Mouse (Mus musculus) MEL-GATA-1-ER (cell line): ENCODE results near the gene Nrn1l.

Source experiments
- DNase-seq: peaks from one replicate; pipeline ENCODE4 v3.0.0-alpha.2; 2012; ENCODE audit warnings: low read depth; ENCODE audit errors: extremely low read depth

The Nrn1l gene

DNA sequence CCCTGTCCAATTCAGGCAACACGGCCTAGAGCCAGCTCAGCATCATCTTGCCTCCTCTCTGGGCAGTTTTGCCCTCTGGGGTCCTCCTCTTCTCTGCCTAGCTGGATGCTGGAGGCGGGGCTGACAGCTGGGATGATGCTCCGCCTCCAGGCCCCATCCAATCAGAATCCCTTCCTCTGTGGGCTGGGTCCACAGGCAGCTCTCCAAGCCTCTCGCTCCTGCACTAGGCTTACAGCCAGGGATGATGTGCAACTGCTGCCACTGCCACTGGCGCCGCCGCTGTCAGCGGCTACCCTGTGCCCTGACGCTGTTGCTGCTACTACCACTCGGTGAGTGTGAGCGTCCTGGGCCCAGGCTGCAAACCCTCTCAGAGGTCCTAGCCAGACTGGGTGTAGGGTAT, at the start of gene Nrn1l:
Gene Nrn1l (plus strand): TSS at position 229 of the 400 bp plus-strand sequence.
- DNase-seq: no peak

DNA sequence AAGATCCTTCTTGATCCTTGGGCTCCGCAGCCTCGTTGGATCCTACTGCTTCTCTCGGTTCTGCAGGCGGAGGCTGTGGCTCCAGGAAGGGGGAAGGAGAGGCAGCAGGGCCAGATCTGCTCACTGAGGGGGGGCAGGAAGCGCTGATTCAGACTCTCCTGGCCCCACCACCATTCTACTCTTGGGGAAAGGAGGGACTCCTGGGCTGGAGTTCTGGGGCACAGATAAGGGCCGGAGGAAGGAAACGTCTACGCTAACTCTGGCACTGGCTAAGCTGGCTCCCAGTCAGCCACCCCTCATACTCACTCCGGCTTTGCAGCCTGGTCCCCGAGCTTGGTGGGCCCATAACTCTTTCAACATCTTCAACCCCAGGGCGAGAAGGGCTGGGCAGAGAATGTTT, 46.7 kb upstream of the Nrn1l start:
- DNase-seq: no peak

DNA sequence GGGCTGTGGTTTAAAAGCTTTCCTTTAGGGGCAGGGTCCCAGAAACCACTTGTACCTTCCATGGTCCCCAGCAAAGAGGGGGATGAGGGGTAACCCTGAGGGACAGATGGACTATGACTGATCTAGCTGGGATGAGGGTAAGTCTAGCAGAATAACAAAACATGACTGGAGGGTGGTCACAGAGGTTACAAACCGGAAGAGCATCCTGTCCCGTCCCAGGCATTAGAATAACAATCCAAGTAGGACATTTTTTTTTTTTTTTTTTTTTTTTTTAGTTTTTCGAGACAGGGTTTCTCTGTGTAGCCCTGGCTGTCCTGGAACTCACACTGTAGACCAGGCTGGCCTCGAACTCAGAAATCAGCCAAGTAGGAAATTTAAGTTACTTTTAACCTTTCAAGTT, 43.4 kb upstream of the Nrn1l start:
- no peak for DNase-seq

DNA sequence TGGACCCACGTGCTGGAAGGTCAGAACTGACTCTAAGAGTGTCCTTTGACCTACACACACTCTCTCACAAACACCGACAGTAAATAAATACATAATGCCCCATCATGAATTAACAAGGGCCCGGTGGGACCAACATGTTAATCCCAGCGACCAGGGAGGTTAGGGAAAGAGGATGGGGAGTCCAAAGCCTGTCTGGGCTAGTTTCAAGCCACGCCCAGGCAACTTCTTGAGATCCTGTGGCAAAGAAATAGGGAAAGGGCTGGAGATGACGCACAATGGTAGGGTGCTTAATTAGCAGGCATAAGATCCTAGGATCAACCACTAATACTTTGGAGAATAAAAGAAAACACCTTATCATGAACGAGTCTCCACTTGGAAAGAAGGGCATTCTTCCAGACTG, 42.8 kb upstream of the Nrn1l start:
- DNase-seq: no peak

DNA sequence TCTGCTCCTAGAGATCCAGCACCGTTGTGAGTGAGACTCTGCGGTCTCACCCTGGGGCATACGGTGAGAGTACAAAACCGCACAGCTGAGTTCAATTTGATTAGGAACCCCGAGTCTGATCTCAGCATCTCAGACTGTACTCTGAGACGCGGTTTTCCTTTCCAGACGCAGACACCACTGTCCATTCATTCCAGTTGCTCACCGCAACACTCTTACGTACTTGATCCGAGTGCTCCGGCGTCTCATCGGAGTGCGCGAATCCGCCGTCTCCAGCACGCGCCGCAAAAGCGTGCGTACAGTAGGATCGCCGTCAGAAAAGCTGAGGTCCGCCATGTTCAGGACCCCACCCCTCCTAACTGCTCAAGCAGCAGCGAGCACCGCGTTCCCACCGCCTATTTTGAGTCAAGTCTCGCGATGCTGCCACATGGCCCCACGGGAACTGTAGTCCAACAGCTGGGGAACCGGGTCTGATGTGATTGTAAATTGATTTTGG, 41.7 kb upstream of the Nrn1l start:
- DNase-seq: peak; percentile 88

DNA sequence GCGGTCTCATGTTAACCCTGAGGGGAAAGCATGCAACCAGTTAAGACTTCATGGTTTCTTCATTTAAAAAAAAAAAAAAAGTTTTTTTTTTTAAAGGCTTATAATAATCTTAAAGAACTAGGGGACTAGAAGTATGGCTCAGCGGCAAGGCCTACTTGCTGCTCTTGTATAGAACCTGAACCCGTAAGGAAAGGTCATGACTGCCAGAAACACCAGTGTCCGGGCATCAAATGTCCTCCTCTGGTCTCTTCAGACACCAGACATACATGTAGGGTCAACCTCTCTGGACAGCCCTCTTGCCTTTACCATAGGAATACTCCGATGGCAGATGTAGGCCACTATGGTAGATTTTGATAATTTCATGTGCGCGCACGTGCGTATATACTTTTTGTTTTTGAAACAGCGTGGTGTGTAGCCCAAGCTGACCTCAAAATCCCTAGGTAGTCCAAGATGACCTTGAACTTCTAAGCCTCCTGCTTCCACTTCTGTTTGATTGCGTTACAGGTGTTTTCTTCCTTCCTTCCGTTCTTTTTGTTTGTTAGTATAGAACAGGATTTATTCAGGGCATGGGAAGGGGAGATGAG, 41.1 kb upstream of the Nrn1l start:
- DNase-seq: no peak

DNA sequence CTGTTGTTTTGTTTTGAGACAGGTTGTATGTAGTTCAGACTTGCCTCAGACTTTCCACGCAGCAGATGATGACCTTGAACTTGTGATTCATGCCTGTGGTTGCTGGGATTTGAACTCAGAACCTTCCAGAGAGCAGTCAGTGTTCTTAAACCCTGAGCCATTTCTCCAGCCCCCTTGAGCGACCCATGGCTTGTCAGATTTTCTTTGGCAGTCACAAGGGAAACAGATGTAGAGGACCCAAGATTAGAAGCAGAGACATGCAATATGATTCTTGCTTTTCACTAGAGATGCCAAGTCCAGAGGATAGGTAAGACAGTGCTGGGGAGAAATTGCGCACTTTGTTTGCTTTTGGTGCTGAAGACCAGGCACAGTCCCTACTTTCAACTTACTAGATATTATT, 40.2 kb upstream of the Nrn1l start, which contains the start of gene Cenpt:
Gene Cenpt (minus strand): TSS at position 101 of the 400 bp plus-strand sequence.
- no peak for DNase-seq

DNA sequence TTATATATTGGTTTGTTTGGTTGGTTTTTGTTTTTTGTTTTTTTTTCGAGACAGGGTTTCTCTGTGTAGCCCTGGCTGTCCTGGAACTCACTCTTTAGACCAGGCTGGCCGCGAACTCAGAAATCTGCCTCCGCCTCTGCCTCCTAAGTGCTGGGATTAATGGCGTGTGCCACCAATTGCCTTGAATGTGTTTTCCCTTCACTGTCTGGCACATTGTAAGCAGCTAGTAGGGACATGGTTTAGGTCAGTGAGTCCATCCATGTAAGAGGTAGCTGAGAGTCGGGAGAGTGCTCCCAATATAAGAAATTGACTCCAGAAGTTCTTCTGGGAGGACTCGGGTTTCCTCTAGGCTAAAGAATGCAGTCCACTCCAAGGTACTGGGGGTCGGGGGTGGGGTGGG, 39.1 kb upstream of the Nrn1l start:
- no peak for DNase-seq

DNA sequence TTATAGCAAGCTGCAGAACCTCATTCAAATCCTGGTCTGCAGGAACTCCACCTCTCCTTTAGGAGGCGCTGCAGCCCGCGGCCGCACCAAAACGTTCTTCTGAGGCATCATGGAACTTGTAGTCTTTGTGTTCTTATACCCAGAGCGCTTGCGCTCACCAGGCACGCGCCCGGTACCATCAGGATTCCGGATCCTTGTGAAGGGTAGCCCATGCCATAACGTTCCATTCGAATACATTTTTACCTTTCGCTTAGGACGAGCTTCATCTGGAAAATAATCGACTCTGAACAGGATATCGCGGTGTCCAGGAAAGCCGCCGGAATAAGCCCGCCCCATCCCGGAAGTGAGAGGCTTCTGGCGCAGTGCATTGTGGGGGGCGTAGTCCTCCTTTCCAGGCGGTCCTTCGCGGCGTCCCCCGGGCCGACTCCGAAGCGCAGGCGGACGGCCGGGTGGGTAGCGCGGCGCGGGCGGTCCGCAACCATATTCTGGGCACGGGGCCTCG, 38.6 kb upstream of the Nrn1l start, which contains the start of gene Thap11:
Gene Thap11 (plus strand): TSS at position 418 of the 502 bp plus-strand sequence.
- peak; percentile 86 for DNase-seq

DNA sequence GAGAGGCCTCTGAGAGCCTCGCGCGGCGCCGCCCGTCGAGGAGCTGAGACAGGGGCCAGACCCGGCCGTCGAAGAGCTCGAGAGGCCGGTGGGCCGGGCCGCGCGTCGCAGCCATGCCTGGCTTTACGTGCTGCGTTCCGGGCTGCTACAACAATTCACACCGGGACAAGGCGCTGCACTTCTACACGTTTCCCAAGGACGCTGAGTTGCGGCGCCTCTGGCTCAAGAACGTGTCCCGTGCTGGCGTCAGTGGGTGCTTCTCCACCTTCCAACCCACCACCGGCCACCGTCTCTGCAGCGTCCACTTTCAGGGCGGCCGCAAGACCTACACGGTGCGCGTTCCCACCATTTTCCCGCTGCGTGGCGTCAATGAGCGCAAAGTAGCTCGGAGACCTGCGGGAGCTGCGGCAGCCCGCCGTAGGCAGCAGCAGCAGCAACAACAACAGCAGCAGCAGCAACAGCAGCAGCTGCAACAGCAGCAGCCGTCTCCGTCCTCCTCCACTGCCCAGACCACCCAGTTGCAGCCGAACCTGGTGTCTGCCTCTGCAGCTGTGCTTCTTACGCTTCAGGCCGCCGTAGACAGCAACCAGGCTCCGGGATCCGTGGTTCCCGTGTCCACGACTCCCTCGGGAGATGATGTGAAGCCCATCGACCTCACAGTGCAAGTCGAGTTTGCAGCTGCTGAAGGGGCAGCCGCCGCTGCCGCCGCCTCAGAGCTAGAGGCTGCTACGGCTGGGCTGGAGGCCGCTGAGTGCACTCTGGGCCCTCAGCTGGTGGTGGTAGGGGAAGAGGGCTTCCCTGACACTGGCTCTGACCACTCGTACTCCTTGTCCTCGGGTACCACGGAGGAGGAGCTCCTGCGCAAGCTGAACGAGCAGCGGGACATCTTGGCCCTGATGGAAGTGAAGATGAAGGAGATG, 37.9 kb upstream of the Nrn1l start:
- no peak for DNase-seq

DNA sequence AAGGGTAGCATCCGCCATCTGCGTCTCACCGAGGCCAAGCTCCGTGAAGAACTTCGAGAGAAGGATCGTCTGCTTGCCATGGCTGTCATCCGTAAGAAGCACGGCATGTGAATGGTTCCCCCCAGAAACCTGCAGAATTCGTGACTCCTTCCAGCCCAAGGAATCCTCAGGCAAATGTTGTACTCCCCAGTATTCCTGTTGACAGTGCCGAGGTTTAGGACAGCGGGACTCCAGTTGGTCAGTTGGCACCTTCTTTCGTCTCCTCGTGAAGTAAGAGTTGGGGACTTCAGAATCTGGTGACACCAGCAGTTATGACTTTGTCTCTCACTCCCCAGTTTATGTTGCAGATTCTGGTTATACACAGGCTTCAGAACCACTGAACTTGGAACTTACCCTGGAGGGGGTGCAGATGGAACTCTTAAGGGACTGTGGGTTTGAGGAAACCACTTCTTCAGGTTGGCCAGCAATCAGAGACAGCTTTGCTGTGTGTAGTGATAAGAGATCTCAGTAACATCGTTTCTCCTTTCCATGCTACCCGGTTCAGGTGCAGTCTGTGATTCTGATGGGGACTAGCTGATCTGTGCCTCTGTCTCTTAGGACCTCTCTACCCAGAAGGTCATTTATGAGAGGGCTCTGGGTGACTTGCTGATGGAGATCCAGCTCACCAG, 37.1 kb upstream of the Nrn1l start:
- no peak for DNase-seq

DNA sequence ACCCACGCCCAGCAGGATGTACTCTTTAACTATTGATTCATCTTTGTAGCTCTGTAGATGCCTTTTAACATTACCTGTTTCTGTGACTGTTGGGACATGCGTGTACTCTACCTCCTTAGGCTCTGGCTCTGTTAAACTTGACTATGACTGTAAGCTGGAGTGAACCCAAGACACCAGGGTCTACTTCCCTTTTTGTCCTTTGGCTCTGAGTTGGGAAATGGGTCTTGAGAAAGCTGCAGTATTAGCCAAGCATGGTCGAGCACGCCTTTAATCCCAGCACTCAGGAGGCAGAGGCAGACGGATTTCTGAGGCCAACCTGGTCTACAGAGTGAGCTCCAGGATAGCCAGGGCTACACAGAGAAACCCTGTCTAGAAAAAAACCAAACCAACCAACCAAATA, 34.9 kb upstream of the Nrn1l start:
- peak; percentile 81 for DNase-seq

DNA sequence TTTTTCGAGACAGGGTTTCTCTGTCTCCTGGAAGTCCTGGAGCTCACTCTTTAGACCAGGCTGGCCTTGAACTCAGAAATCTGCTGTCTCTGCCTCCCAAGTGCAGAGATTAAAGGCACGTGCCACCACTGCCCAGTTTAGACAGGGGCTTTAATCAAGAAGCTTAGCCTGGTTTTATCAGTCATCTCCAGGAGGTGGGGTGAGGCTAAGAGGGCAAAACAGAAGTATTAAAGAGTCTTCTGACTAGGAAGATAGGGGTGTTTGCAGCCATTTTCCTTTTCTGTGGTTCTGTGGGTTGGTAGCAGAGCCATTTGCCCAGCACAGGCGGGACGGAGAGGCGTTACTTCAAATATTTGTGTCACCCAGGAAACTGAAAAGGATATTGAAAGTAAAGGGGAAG, 34.1 kb upstream of the Nrn1l start:
- DNase-seq: no peak

DNA sequence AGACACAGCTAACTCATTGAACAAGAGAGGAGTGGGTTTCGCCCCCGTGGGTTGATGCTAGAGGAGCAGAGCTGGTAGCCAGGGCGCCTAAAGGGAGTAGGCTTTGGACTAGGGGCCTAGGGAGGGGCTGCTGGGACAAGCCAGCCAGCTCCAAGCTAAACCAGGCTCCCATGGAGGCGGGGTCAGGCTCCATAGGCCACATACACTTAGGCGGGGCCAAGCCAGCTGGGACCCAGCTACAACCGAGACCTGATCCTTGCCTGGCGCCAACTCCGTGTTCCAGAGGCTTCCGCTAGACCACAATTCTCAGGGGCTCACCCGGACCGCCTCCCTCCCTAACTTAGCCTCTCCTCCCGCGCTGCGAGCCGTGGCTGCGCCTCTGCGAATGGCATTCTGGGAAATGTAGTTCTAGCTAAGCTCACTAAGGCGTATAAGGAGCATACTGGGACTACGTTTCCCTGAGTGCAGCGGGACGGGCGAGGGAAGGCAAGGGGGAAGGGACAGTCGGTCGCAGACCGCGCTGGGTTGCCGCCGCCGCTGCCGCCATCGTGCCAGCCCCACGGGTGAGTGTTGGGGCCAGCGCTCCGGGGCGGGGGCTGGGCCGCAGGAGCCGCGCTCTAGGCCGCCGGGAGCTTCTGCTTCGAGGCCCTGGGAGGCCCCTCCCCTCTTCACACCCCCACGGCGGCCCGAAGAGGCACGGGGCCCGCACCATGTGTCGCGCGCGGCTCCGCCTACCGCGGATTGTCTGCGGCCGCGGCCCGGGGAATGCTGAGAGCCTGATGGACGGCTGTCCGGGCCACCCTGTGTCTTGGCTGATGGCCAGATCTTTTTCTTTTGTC, 33.0 kb upstream of the Nrn1l start, which contains the start of gene Nutf2:
Gene Nutf2 (plus strand): TSS at position 438 of the 839 bp plus-strand sequence.
- DNase-seq: peak; percentile 98

DNA sequence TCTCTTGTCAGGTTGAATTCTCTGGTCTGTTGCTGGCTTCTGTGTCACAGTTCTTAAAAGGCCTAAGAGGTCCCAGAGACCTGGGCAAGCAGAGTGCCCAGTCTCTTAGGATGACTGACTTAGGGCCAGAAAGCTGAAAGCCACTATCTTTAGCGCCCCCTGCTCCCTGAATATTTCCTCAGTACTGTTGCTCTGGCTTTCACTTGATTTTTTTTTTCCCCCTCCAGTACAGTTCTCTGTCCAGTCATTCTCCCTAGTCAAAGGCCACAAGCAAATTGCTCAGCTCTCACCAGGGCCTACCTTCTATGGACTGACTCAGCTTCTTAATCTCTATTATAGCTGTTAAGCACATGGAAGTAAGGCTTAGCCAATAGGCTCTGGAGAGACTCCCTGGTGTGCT, 31.4 kb upstream of the Nrn1l start:
- no peak for DNase-seq

DNA sequence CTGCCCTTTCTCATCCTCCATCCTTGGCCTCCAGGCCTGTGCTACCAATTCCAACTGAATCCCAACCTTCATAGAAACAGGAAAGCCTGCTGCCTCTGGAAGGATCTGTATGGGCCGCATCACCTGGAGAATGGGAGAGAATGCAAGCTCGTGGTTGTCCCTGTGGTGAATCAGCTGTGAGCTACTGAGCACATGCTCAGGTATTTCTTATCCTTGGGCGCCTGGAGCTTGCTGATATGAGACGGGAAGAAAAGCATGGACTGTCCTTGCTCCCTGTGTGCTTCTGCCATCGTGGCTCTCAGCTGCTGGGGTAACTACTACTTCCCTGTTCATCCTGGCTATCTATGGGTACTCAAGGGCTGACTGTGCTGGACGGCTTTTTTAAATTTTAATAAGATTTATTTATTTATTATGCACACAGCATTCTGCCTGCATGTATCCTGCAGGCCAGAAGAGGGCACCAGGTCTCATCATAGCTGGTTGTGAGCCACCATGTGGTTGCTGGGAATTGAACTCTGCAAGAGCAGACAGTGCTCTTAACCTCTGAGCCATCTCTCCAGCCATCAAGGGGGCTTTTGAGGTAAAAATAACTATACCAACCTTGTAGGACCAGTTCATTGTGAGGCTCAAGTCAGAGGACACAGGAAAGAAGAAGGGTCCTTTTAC, 26.9 kb upstream of the Nrn1l start:
- no peak for DNase-seq

DNA sequence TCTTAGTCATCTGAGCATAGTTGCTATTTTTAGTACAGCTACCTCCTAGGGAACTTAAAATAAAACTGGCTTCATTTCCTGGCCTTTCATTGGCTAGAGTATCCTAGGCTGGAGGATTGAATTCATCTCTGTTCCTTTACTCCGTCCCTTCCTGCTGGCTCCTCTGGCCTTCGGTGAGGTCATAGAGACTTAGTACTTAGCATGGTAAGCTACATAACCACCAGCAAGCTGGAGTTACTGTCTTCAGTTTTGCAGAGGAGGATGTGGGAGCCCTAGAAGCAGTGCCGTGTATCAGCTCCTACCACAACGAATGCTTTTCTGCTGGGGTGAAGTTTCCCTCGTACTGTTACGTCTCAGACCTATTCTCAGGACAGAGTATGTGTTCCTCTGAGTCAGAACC, 19.1 kb upstream of the Nrn1l start:
- DNase-seq: no peak

DNA sequence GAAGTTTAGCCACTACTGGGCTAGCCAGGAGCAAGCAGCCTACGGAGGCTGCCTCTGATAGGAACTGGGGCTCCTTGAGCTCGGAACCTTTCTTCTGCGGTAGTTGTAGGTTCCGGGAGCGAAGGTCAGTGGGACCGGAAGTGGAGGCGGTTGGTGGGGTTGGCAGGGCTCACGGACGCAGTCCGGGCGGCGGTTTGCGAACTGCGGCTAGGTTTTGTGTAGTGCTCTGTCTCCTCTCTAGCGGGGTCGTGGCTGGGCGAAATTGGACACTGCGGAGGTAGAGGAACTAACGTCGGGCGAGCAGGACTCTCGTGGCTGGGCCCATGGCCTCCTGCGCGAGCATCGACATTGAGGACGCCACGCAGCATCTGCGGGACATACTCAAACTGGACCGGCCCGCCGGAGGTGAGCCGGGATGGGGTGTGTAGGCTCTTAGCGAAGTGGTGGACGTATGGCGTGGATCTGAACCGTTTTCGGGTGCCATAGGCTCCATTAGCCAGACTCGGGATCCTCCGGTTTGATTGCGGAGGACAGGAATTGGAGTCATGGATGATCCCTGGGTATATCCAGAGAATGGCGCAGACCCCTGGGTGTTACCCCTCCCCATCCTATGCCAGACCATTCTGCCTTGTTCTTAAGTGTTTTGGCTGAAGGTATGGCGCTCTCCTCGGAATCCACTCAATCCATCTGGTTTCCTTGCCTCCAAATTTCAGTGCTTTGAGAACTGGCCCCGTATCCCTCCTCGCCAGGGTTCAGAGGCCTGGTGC, 12.4 kb upstream of the Nrn1l start, which contains the start of gene Edc4:
Gene Edc4 (plus strand): TSS at position 128 of the 767 bp plus-strand sequence.
- peak; percentile 70 for DNase-seq

DNA sequence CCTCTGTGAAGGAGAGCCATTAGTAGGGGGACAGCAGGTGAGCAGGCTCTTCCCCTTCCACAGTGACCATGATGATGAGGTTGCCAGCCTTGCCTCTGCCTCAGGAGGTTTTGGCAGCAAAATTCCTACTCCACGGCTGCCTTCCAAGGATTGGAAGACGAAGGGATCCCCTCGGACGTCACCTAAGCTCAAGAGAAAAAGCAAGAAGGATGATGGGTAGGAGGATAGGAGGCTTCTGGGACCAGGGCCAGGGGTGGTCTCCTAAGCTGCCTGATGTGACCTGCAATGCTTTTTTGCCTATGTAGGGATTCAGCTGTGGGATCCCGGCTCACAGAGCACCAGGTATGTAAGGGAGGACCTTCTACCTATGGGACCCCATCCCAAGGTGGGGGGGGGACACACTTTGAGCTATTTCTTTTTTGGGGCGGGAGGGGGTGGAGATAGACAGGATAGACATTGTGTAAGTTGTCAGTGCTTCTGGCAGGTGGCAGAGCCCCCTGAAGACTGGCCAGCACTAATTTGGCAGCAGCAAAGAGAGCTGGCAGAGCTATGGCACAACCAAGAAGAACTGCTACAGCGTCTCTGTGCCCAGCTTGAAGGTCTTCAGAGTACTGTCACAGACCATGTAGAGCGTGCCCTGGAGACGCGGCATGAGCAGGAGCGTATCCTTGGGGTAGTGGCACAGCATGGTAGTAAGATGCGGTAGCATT, 3.5 kb upstream of the Nrn1l start:
- DNase-seq: no peak
